Mouse (Mus musculus) CH12.LX (cell line): Measurements from ENCODE around the gene Dnajc8. TPM values are rescaled to one million over a fixed set of nuclear protein-coding genes. Genes with fewer than 3 reads are reported as not detected.

ENCODE experiments used
- DNase-seq: peaks from one replicate; pipeline ENCODE4 v3.0.0-alpha.2; 2013; ENCODE audit errors: extremely low read depth
- H3K27ac ChIP-seq: 2 replicates; pipeline ENCODE4 v1.5.1; 2012; ENCODE audit warnings: low read depth, mild to moderate bottlenecking, control low read depth, moderate library complexity; ENCODE audit not compliant: insufficient read depth
- H3K27me3 ChIP-seq: replicated peaks from 2 replicates; pipeline ENCODE3; 2012; ENCODE audit warnings: inconsistent platforms
- H3K36me3 ChIP-seq, 2 experiments: replicated peaks in 1 of 2; 2 replicates each; pipeline versions ENCODE3 to v1.6.1; 2012; ENCODE audit warnings: inconsistent platforms in 1 of 2, low read length in 1 of 2, mild to moderate bottlenecking in 1 of 2, mixed read lengths in 1 of 2, moderate library complexity in 1 of 2; ENCODE audit not compliant: control insufficient read depth in 1 of 2, insufficient read depth in 1 of 2
- H3K4me1 ChIP-seq, 2 experiments: 2 replicates each; pipeline ENCODE4 v1.6.1; 2012; ENCODE audit warnings: inconsistent platforms in 1 of 2, moderate library complexity in 1 of 2; ENCODE audit not compliant: insufficient read depth in 2 of 2, control insufficient read depth in 1 of 2
- H3K4me2 ChIP-seq: 2 replicates; pipeline ENCODE4 v1.6.1; 2012; ENCODE audit warnings: low read depth, mild to moderate bottlenecking, control low read depth; ENCODE audit not compliant: poor library complexity, insufficient read depth, severe bottlenecking
- H3K4me3 ChIP-seq, 3 experiments: fragments of 150-350 bp in 1 of 3; sonication (generic) in 1 of 3; replicated peaks in 1 of 3; 2 replicates each; pipeline versions ENCODE3 to v1.5.1; 2011 to 2012; ENCODE audit warnings: low read depth in 2 of 3, low read length in 2 of 3, mild to moderate bottlenecking in 2 of 3, moderate library complexity in 2 of 3, control low read depth in 1 of 3, improper control_type of control experiment in 1 of 3, inconsistent platforms in 1 of 3, mixed read lengths in 1 of 3; ENCODE audit not compliant: poor library complexity in 1 of 3
- H3K79me2 ChIP-seq: replicated peaks from 2 replicates; pipeline ENCODE4 v1.6.1; 2012; ENCODE audit warnings: mild to moderate bottlenecking, moderate library complexity; ENCODE audit not compliant: control insufficient read depth, poor library complexity, insufficient read depth, severe bottlenecking; ENCODE audit errors: extremely low read depth
- H3K9ac ChIP-seq: 2 replicates; pipeline ENCODE4 v1.6.1; 2012; ENCODE audit warnings: low read depth, mild to moderate bottlenecking, control low read depth, moderate library complexity; ENCODE audit not compliant: insufficient read depth
- H3K9me3 ChIP-seq: replicated peaks from 2 replicates; pipeline ENCODE3; 2012; ENCODE audit warnings: low read length, inconsistent platforms, mixed read lengths
- CHD2 ChIP-seq: IDR thresholded peaks from 2 replicates; pipeline ENCODE4 v1.6.1; 2011; ENCODE audit warnings: low read length, improper control_type of control experiment
- CTCF ChIP-seq, 2 experiments: IDR thresholded peaks in 1 of 2; conservative IDR thresholded peaks in 1 of 2; 2 replicates each; pipeline ENCODE4 v1.5.1; 2011 to 2012; ENCODE audit warnings: low read depth in 2 of 2, low read length in 2 of 2, improper control_type of control experiment in 1 of 2, inconsistent platforms in 1 of 2, mild to moderate bottlenecking in 1 of 2, moderate library complexity in 1 of 2
- E2F4 ChIP-seq: IDR thresholded peaks from 2 replicates; pipeline ENCODE4 v1.6.1; 2011; ENCODE audit warnings: low read depth, low read length, improper control_type of control experiment; ENCODE audit not compliant: insufficient replicate concordance
- ETS1 ChIP-seq: conservative IDR thresholded peaks from 2 replicates; pipeline ENCODE4 v1.6.1; 2012; ENCODE audit warnings: low read depth, mild to moderate bottlenecking, inconsistent platforms, low read length, improper control_type of control experiment, moderate library complexity
- HCFC1 ChIP-seq: IDR thresholded peaks from 2 replicates; pipeline ENCODE4 v1.6.1; 2012; ENCODE audit warnings: low read depth, mild to moderate bottlenecking, inconsistent platforms, low read length, improper control_type of control experiment
- IRF4 ChIP-seq: IDR thresholded peaks from 2 replicates; pipeline ENCODE4 v1.6.1; 2014; ENCODE audit warnings: low read depth, mild to moderate bottlenecking, inconsistent platforms, low read length, improper control_type of control experiment
- JUND ChIP-seq: conservative IDR thresholded peaks from 2 replicates; pipeline ENCODE4 v1.6.1; 2011; ENCODE audit warnings: low read depth, low read length, improper control_type of control experiment
- KAT2A ChIP-seq: IDR thresholded peaks from 2 replicates; pipeline ENCODE4 v1.6.1; 2012; ENCODE audit warnings: low read length, improper control_type of control experiment, inconsistent platforms; ENCODE audit not compliant: insufficient replicate concordance
- MAFK ChIP-seq: IDR thresholded peaks from 2 replicates; pipeline ENCODE4 v1.6.1; 2011; ENCODE audit warnings: low read length, improper control_type of control experiment; ENCODE audit not compliant: insufficient replicate concordance
- MXI1 ChIP-seq: IDR thresholded peaks from 2 replicates; pipeline ENCODE4 v1.6.1; 2011; ENCODE audit warnings: mild to moderate bottlenecking, low read depth, low read length, improper control_type of control experiment
- NELFE ChIP-seq: IDR thresholded peaks from 2 replicates; pipeline ENCODE4 v1.6.1; 2011; ENCODE audit warnings: low read depth, low read length, improper control_type of control experiment
- NRF1 ChIP-seq: IDR thresholded peaks from 2 replicates; pipeline ENCODE4 v1.6.1; 2014; ENCODE audit warnings: low read depth, mild to moderate bottlenecking, inconsistent platforms, low read length, improper control_type of control experiment, moderate library complexity
- PAX5 ChIP-seq: IDR thresholded peaks from 2 replicates; pipeline ENCODE4 v1.6.1; 2012; ENCODE audit warnings: low read length, inconsistent platforms, mixed read lengths
- POLR2A ChIP-seq: IDR thresholded peaks from 2 replicates; pipeline ENCODE4 v1.6.1; 2011; ENCODE audit warnings: low read depth, mild to moderate bottlenecking, improper control_type of control experiment, low read length
- RAD21 ChIP-seq: IDR thresholded peaks from 2 replicates; pipeline ENCODE4 v1.6.1; 2011; ENCODE audit warnings: low read depth, mild to moderate bottlenecking, low read length, improper control_type of control experiment, moderate library complexity
- TCF12 ChIP-seq: IDR thresholded peaks from 2 replicates; pipeline ENCODE4 v1.6.1; 2014; ENCODE audit warnings: low read depth, mild to moderate bottlenecking, inconsistent platforms, low read length, improper control_type of control experiment
- UBTF ChIP-seq: IDR thresholded peaks from 2 replicates; pipeline ENCODE4 v1.6.1; 2012; ENCODE audit warnings: low read depth, mild to moderate bottlenecking, inconsistent platforms, low read length, improper control_type of control experiment, moderate library complexity
- USF2 ChIP-seq: conservative IDR thresholded peaks from 2 replicates; pipeline ENCODE4 v1.6.1; 2011; ENCODE audit warnings: low read depth, low read length, improper control_type of control experiment
- ZKSCAN1 ChIP-seq: IDR thresholded peaks from 2 replicates; pipeline ENCODE4 v1.6.1; 2012; ENCODE audit warnings: low read depth, inconsistent platforms, low read length, improper control_type of control experiment, borderline replicate concordance
- ZMIZ1 ChIP-seq: IDR thresholded peaks from 2 replicates; pipeline ENCODE4 v1.6.1; 2012; ENCODE audit warnings: low read depth, mild to moderate bottlenecking, inconsistent platforms, low read length, improper control_type of control experiment
- ZNF384 ChIP-seq: IDR thresholded peaks from 2 replicates; pipeline ENCODE4 v1.6.1; 2012; ENCODE audit warnings: low read depth, low read length, improper control_type of control experiment, inconsistent platforms
- dilution Hi-C: fragments of 300-500 bp; cut with MboI; formaldehyde crosslinking; loops from 2 replicates; pipeline ENCODE4 v1.14.3; 2020; ENCODE audit warnings: low sequenced_read_pairs; ENCODE audit not compliant: extremely low pct_unique_long_range_greater_than_20kb, extremely low pct_ligation_motif_present
- in situ Hi-C: fragments of 300-500 bp; cut with MboI; formaldehyde crosslinking; loops from 3 replicates; pipeline ENCODE4 v1.14.3; 2019; ENCODE audit warnings: low sequenced_read_pairs, low pct_ligation_motif_present, low pct_unique_long_range_greater_than_20kb, mixed read lengths
- polyA plus RNA-seq: library from polyadenylated mRNA; unstranded; fragments of >175 nt; gene quantifications from 2 replicates; pipeline ENCODE4 v1.2.1, GENCODE M21; 2012; ENCODE audit warnings: low read depth; ENCODE audit not compliant: insufficient read length
- total RNA-seq, 2 experiments: library from RNA; depleted of rRNA; stranded (reverse); fragments of 300-350 nt in 1 of 2; fragments of >200 nt in 1 of 2; gene quantifications; 2 replicates each; pipeline ENCODE4 v1.2.3; 2012 to 2014

Gene Dnajc8
- total and polyA plus RNA-seq, 3 experiments: 117 to 319 (median 187) TPM

GRCm38 (mm10) chr4:132488521-132488920 is 46.8 kb upstream of the Dnajc8 start:
- Histone ChIP-seq H3K27me3 (no peaks in the 10 kb centered on the region), H3K4me1 (peaks cover 0 to 5% of the 10 kb centered on the region in 2 experiments; a peak in 1 of 4 replicates), H3K79me2 (no peaks in the 10 kb centered on the region), H3K4me3 (no peak overlapping the region), H3K4me2 (no peak overlapping the region), H3K27ac (no peak overlapping the region), H3K36me3 (peaks cover 22 to 29% of the 10 kb centered on the region in 2 experiments), H3K9ac (no peak overlapping the region), H3K9me3 (no peaks in the 10 kb centered on the region)
- DNase-seq: no peak
- TF ChIP-seq KAT2A (no peak), JUND (no peak), CTCF (conservative IDR thresholded peaks at IDR 0.05 in 1 of 2, IDR thresholded peaks at IDR 0.05 in 1 of 2; ENCODE audit: low read depth in 2 of 2, low read length in 2 of 2) (no peak), UBTF (no peak), ZMIZ1 (no peak)
- dilution Hi-C loops: no loop called here
- in situ Hi-C loops: no loop called here

DNA sequence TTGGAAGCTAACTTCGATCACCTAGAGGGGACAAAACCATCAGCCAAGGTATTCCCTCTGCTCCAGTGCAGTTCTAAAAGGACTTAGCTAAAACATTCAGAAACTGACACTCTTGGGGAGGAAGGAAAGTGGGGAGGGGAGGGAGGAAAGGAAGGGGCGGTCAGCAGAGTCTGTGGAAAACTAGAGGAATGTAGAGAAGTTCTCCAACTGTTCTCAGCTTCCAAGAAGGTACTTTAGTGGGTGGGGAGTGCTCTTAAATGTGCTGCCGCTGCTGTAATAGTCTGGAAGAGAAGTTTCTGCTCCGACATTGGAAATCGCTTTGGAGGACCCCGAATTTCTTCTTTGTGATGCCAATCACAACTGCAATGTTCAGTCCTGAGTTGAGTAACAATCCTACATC is 46.4 kb upstream of the Dnajc8 start:
- H3K27ac ChIP-seq: no peak overlapping the region
- in situ Hi-C loops: no loop called here
- dilution Hi-C loops: no loop called here
- TF ChIP-seq ZNF384 (no peak), CHD2 (no peak), IRF4 (no peak), PAX5 (no peak), MAFK (no peak), ZKSCAN1 (no peak), ETS1 (no peak), UBTF (no peak), JUND (no peak), MXI1 (no peak), TCF12 (no peak), HCFC1 (no peak), RAD21 (no peak), USF2 (no peak), E2F4 (no peak), POLR2A (no peak), NRF1 (no peak), NELFE (no peak)
- H3K4me3 ChIP-seq: no peak overlapping the region
- no peaks in the 10 kb centered on the region for H3K9me3 ChIP-seq
- no peaks in the 10 kb centered on the region for H3K79me2 ChIP-seq
- peaks cover 0 to 5% of the 10 kb centered on the region in 2 experiments; a peak in 1 of 4 replicates for H3K4me1 ChIP-seq
- no peak overlapping the region for H3K4me2 ChIP-seq
- H3K9ac ChIP-seq: no peak overlapping the region
- H3K27me3 ChIP-seq: no peaks in the 10 kb centered on the region
- peaks cover 26 to 33% of the 10 kb centered on the region in 2 experiments for H3K36me3 ChIP-seq
- DNase-seq: no peak
